Mouse (Mus musculus) limb, embryonic 14.5 days (tissue): ENCODE measurements around the gene Dnttip2. TPM values are rescaled to one million over a fixed set of nuclear protein-coding genes. Genes with fewer than 3 reads are reported as not detected.

Experiments used
- ATAC-seq: fragments of 200-750 bp; cut with Nextera tagmentation; 2 replicates; pipeline ENCODE4 v1.8.0; 2017; ENCODE audit warnings: low read depth, moderate number of reproducible peaks, moderate TSS enrichment; ENCODE audit not compliant: low FRiP score
- DNase-seq: peaks from one replicate; pipeline ENCODE4 v3.0.0-alpha.2; 2015; ENCODE audit warnings: low spot score
- H3K27ac ChIP-seq: fragments of 300-500 bp; sonication (generic); replicated peaks from 2 replicates; pipeline ENCODE4 v1.5.1; 2014; ENCODE audit warnings: low read depth, mild to moderate bottlenecking, low read length, moderate library complexity, mixed read lengths
- H3K27me3 ChIP-seq: fragments of 300-500 bp; sonication (generic); 2 replicates; pipeline ENCODE4 v1.6.1; 2014; ENCODE audit warnings: low read length, mixed read lengths; ENCODE audit not compliant: control insufficient read depth, insufficient read depth
- H3K36me3 ChIP-seq: fragments of 300-500 bp; sonication (generic); 2 replicates; pipeline ENCODE4 v1.6.1; 2014; ENCODE audit warnings: mild to moderate bottlenecking, low read length, moderate library complexity, mixed read lengths; ENCODE audit not compliant: control insufficient read depth, insufficient read depth
- H3K4me1 ChIP-seq: fragments of 300-500 bp; sonication (generic); 2 replicates; pipeline ENCODE4 v1.6.1; 2014; ENCODE audit warnings: antibody characterized with exemption, low read length, mixed read lengths; ENCODE audit not compliant: control insufficient read depth, insufficient read depth
- H3K4me2 ChIP-seq: fragments of 300-500 bp; sonication (generic); replicated peaks from 2 replicates; pipeline ENCODE4 v1.6.1; 2014; ENCODE audit warnings: low read depth, mild to moderate bottlenecking, low read length, moderate library complexity; ENCODE audit not compliant: severe bottlenecking
- H3K4me3 ChIP-seq: fragments of 300-500 bp; sonication (generic); replicated peaks from 2 replicates; pipeline ENCODE4 v1.5.1; 2014; ENCODE audit warnings: low read length
- H3K9ac ChIP-seq: fragments of 300-500 bp; sonication (generic); 2 replicates; pipeline ENCODE4 v1.6.1; 2014; ENCODE audit warnings: mild to moderate bottlenecking, low read depth, low read length, moderate library complexity; ENCODE audit not compliant: severe bottlenecking
- H3K9me3 ChIP-seq: fragments of 300-500 bp; sonication (generic); 2 replicates; pipeline ENCODE4 v1.6.1; 2016; ENCODE audit warnings: low read length; ENCODE audit not compliant: control insufficient read depth
- POLR2A ChIP-seq: fragments of 200-500 bp; IDR thresholded peaks from 2 replicates; pipeline ENCODE4 v1.8.0; 2012; ENCODE audit warnings: inconsistent platforms, mild to moderate bottlenecking, moderate library complexity, borderline replicate concordance; ENCODE audit not compliant: insufficient read depth, insufficient read length; ENCODE audit errors: extremely low read depth
- WGBS: fragments of 180-500 bp; shearing (Covaris S2); extraction: QIAGEN DNeasy Blood & Tissue Kit; methylation state at CpG from one replicate; pipeline ENCODE4 v1.1.7; 2014; 5-methylcytosine and 5-hydroxymethylcytosine counted together
- polyA plus RNA-seq, 2 experiments: library from polyadenylated mRNA; depleted of rRNA in 1 of 2; stranded (reverse) in 1 of 2; unstranded in 1 of 2; fragments of >200 nt; fragmentation: Nextera tagmentation in 1 of 2; extraction: Ambion mirVana in 1 of 2; gene quantifications; 2 replicates each; pipeline versions ENCODE4 v1.2.1 to v1.2.3; 2012 to 2014

Dnttip2 gene
- polyA plus RNA-seq, 2 experiments, result 41.7 to 62.4 TPM

DNA sequence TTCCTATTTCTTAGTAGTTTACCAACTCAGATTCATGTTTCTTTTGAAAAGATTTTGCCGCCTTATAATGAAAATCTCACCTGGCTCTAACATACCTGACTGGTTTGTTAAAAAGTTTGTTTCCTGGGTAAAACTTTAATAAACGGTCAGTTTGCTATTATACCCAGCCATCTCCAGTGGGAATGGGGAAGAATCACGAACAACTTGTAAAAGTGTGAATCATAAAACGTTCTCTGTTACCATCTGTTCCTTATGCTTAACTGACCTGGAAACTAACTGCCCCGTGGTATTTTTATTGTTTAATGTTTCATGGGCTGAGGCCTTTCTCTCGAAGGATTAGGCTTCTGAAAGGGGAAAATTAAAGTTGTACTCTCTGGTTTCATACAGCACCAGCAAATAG lies 29.4 kb upstream of the Dnttip2 start:
- Histone ChIP-seq H3K27me3 (no peaks in the 10 kb centered on the region), H3K4me3 (peak overlapping the region; percentile 22), H3K4me1 (peaks cover 12% of the 10 kb centered on the region), H3K4me2 (peak overlapping the region; percentile 45), H3K9me3 (no peaks in the 10 kb centered on the region), H3K36me3 (no peaks in the 10 kb centered on the region), H3K27ac (0 out of 2 replicates have a peak overlapping the region, but pooled peaks have one; percentile 3), H3K9ac (peak overlapping the region; percentile 32; the same call in 1 of the 2 replicates)
- ATAC-seq (no peak), DNase-seq (no peak)
- WGBS, result 39% methylated on average over 6 of the region's 6 CpGs
- TF ChIP-seq POLR2A, result no peak

DNA sequence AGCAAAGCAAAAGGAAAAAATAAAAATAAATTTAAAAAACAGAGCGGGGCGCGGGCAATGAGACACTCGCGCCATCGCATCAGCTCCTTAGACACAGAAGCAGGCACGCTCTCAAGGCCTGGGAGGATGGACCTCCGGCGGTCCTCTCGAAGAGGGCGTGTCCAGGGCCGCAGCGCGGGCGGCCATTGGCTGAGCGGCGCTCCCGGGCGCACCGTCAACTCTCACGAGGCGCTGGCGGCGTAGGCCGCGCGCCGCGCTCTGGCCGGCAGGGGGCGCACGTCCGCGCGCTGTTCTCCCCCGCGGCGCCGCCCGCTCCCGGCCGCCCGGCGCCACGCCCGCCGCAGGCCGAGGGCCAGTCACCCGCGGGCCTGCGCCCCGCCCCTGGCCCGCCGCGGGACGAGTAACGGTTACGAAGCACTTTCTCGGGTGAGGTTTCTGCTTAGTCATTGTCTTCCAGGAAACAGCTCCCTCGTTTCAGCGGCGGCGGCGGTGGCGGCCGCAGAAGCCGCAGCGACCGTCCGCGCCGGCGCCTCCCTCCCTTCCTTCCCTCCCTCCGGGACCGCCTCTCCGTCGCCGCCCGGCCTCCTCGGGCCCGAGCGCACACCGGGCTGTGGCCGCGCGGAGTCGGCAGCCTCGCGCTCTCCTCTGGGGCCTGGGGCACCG lies 28.8 kb upstream of the Dnttip2 start, which contains the start of gene Gclm:
Gene Gclm, plus strand, starts transcription at position 343 of the 663 bp plus-strand sequence.
- H3K9ac ChIP-seq, result peak within 1 kb of the TSS; percentile 82
- under 1% methylated on average over 26 of the region's 90 CpGs for WGBS
- no peaks in the 10 kb centered on the region for H3K27me3 ChIP-seq
- 0 out of 2 replicates have a peak, but pooled peaks have one; percentile 32 for TF ChIP-seq POLR2A
- peak within 1 kb of the TSS; percentile 76 for H3K4me2 ChIP-seq
- H3K4me3 ChIP-seq, result peak within 1 kb of the TSS; percentile 89
- peak within 1 kb of the TSS; percentile 72 for H3K27ac ChIP-seq
- H3K36me3 ChIP-seq, result no peaks in the 10 kb centered on the region
- no peaks in the 10 kb centered on the region for H3K9me3 ChIP-seq
- ATAC-seq (peak; percentile 98), DNase-seq (peak; percentile 94)
- H3K4me1 ChIP-seq, result peaks cover 12% of the 10 kb centered on the region

DNA sequence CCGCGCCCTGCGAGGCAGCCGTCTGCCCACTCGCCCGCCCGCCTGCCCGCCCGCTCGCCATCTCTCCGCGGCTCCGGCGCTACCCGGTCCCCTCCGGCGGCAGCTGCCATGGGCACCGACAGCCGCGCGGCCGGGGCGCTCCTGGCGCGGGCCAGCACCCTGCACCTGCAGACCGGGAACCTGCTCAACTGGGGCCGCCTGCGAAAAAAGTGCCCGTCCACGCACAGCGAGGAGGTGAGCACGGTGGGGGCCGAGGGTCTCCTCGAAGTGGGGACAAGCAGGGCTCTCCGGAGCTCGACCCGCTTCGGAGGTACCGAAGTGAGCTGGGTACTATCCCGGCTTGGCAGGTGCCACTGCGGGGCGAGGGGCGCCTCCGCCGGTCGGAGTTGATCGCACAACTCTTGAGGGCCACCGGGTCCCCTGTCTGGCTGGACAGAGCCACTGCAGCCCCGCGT lies 28.3 kb upstream of the Dnttip2 start:
- ATAC-seq, result peak; percentile 17
- Histone ChIP-seq H3K4me2 (peak overlapping the region; percentile 76), H3K36me3 (no peaks in the 10 kb centered on the region), H3K9me3 (no peaks in the 10 kb centered on the region), H3K4me3 (peak overlapping the region; percentile 89), H3K27me3 (no peaks in the 10 kb centered on the region), H3K9ac (peak overlapping the region; percentile 82), H3K27ac (peak overlapping the region; percentile 72), H3K4me1 (peaks cover 12% of the 10 kb centered on the region)
- TF ChIP-seq POLR2A, result no peak
- WGBS, result under 1% methylated on average over 35 of the region's 50 CpGs
- DNase-seq, result peak; percentile 41

DNA sequence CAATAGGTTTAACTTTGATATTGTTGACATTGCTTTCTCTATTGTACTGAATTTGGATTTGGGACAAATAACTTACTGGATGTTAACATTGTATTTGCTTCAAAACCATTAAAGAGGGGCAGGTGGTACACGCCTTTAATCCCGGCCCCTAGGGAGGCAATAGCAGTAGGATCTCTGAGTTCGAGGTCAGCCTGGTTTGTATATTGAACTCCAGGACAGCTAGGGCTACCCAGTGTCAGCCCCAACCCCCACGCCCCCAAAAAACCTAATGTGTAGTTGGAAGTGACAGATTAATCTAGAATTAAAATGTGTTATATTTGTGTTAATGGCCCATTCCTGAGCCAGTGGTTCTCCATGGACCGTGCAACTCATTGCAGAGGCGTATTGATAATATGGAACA lies 27.8 kb upstream of the Dnttip2 start:
- WGBS, result 32% methylated on average over 6 of the region's 6 CpGs
- H3K9me3 ChIP-seq, result no peaks in the 10 kb centered on the region
- TF ChIP-seq POLR2A, result no peak
- no peaks in the 10 kb centered on the region for H3K27me3 ChIP-seq
- peak overlapping the region; percentile 89 for H3K4me3 ChIP-seq
- H3K4me1 ChIP-seq, result peaks cover 12% of the 10 kb centered on the region
- peak overlapping the region; percentile 82 for H3K9ac ChIP-seq
- no peak for DNase-seq
- H3K36me3 ChIP-seq, result no peaks in the 10 kb centered on the region
- H3K27ac ChIP-seq, result no peak overlapping the region
- peak overlapping the region; percentile 76 for H3K4me2 ChIP-seq
- ATAC-seq, result no peak

DNA sequence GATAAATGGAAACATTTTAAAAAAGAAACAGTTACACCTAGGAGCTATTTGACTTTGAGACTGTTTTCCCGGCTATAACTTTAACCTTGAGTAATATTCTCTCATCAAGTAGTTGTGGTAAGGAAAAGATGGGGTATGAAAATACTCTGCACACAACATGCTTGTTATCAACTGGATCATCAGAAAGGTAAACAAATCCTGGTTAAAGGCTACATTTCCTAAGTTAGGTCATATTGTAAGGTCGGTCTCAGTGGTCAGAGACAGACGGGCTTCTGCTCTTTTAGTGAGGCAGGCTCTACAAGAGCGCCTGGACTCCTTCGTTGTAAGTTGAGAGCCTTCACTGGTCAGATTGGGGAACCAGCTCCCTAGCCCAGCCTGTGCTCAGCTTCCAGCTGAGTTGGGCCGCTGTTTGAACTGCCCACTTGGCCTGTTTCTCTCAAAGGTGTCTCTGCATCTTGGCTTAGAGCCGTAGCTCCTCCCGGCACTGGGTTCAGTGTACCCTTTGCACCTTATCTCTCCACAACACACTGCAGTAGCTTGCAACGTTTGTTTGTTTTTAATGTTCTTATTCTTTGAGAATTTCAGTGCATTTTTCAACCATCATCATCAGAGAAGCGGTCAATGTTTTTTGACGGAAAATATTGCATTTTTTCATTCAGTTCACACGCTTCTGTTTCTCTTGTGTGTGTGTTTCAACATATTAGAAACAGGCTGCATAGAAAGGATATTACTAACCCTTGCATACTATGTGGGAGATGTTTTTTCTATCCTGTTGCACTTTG lies 27.0 kb upstream of the Dnttip2 start:
- Histone ChIP-seq H3K4me3 (no peak overlapping the region), H3K4me1 (peaks cover 12% of the 10 kb centered on the region), H3K27ac (no peak overlapping the region), H3K9ac (no peak overlapping the region), H3K4me2 (peak overlapping the region; percentile 13; the same call in 1 of the 2 replicates), H3K36me3 (no peaks in the 10 kb centered on the region), H3K27me3 (no peaks in the 10 kb centered on the region), H3K9me3 (no peaks in the 10 kb centered on the region)
- WGBS, result 60% methylated on average over 12 of the region's 12 CpGs
- TF ChIP-seq POLR2A, result no peak
- no peak for ATAC-seq
- DNase-seq, result no peak
